Comparison of ENCODE assay signal across 8 mouse cellular contexts in genomic region chr10:83722579-83723031, GRCm38 (mm10). TPM values are rescaled to one million over a fixed set of nuclear protein-coding genes. Genes with fewer than 3 reads are reported as not detected.
A peak's percentile ranks its signal among the peaks of the same experiment; 100 is the strongest.
DNase-seq lines count a peak whose midpoint lies in the region; ATAC-seq lines count a peak whose summit lies in the region.

TSS of gene 1500009L16Rik (plus strand) at chr10:83722865.

- H3K9me3 ChIP-seq in hindbrain, embryonic 15.5 days, result no peaks in the 10 kb centered on the region

- peak; percentile 99 for ATAC-seq in hindbrain, embryonic 15.5 days (ENCODE audit: low FRiP score, low read depth)
- ATAC-seq in monocyte, adult 5-6 weeks (replicated peaks; ENCODE audit: insufficient number of reproducible peaks, low FRiP score, low TSS enrichment, poor library complexity, severe bottlenecking), result no peak

- H3K36me3 ChIP-seq in hindbrain, embryonic 15.5 days, result no peaks in the 10 kb centered on the region

- H3K4me1 ChIP-seq in hindbrain, embryonic 15.5 days (replicated peaks), result peaks cover 17% of the 10 kb centered on the region

- H3K4me3 ChIP-seq in hindbrain, embryonic 15.5 days, result peak within 1 kb of the TSS; percentile 65

- no peak within 1 kb of the TSS; the same call in 1 of the 2 replicates for H3K27ac ChIP-seq in hindbrain, embryonic 15.5 days (replicated peaks)

- peak within 1 kb of the TSS; percentile 65 for H3K9ac ChIP-seq in hindbrain, embryonic 15.5 days

- whole genome bisulfite sequencing in hindbrain, embryonic 15.5 days, result under 1% methylated on average over 29 of the region's 37 CpGs

- peak; percentile 30 to 32 for DNase-seq in adrenal gland, adult 18-20 months (ENCODE audit: low spot score in 2 of 2)
- DNase-seq in cerebellum, adult 9-11 months, result peak; percentile 68
- peak; percentile 71 to 82 for DNase-seq in frontal cortex, postnatal 10 days (ENCODE audit: low spot score in 2 of 2)
- DNase-seq in left cerebral cortex, adult 18-20 months (ENCODE audit: low spot score in 2 of 2), result peak; percentile 48 to 65
- peak; percentile 49 for DNase-seq in lung, postnatal 25 days (ENCODE audit: low spot score)
- peak; percentile 93 for DNase-seq in retina, postnatal 1 day

- no peaks in the 10 kb centered on the region for H3K27me3 ChIP-seq in hindbrain, embryonic 15.5 days

- peak within 1 kb of the TSS; percentile 62 for H3K4me2 ChIP-seq in hindbrain, embryonic 15.5 days

RNA-seq across cellular contexts. Expression of gene 1500009L16Rik, which starts in this region (rescaled TPM):
- 10 to 100 TPM; 25.7 to 29.1 TPM for total RNA-seq in adrenal gland, adult 18-20 months (2021)
- 82.8 and 89.7 TPM in 2 replicates for polyA plus RNA-seq in hindbrain, embryonic 15.5 days (2015; fragmentation: Nextera tagmentation; extraction: Ambion mirVana)
- total RNA-seq in left cerebral cortex, adult 18-20 months (2021), result 10 to 100 TPM; 19.0 to 19.5 TPM
- total RNA-seq in monocyte, adult 5-6 weeks (2017), result not detected in 3 replicates

Comparison
In these comparisons a context has a peak if more than half of its experiments do, and no peak if none do; other contexts are left out.
1. RNA of gene 1500009L16Rik (total RNA-seq): 25.7 to 29.1 TPM in adrenal gland, adult 18-20 months and 19.0 to 19.5 TPM in left cerebral cortex, adult 18-20 months; not detected in monocyte, adult 5-6 weeks; every median in the first group is over 10 times any median in the second.
2. DNase-seq: peak in every context shown above with its lines; median percentile 93 in retina, postnatal 1 day; 76 in frontal cortex, postnatal 10 days; 68 in cerebellum, adult 9-11 months; 56 in left cerebral cortex, adult 18-20 months; 49 in lung, postnatal 25 days; 31 in adrenal gland, adult 18-20 months.